Mouse (Mus musculus): ENCODE results near the gene Gm9573.

- TF ChIP-seq CTCF (IDR thresholded peaks at IDR 0.05; ENCODE audit: control insufficient read depth, insufficient read depth, low read length) (no peak), POLR2A (IDR thresholded peaks at IDR 0.05; ENCODE audit: borderline replicate concordance, control insufficient read depth, low read depth, low read length) (no peak)
Measured at GRCm38 (mm10) chr17:35672527-35672926, 46.1 kb upstream of the Gm9573 start.

All from bone marrow, adult 2 months (tissue).